Mouse (Mus musculus) heart, embryonic 14.5 days (tissue): ENCODE results near the gene Cct3. TPM values are rescaled to one million over a fixed set of nuclear protein-coding genes. Genes with fewer than 3 reads are reported as not detected.

ENCODE experiments used
- polyA plus RNA-seq: library from polyadenylated mRNA; unstranded; fragments of >200 nt; fragmentation: Nextera tagmentation; extraction: Ambion mirVana; gene quantifications from 2 replicates; pipeline ENCODE4 v1.2.1, GENCODE M21; 2014

Cct3 gene
- polyA plus RNA-seq, 1 experiment from 2014 or later = 393 TPM

Other genes starting within 250 kb of the Cct3 start
- 161 and 168 TPM in 2 replicates for gene Naxe, start 238.6 kb upstream of the Cct3 start, polyA plus RNA-seq
- gene Ttc24, start 218.8 kb upstream of the Cct3 start, polyA plus RNA-seq = not detected in 2 replicates
- gene Iqgap3, start 215.1 kb upstream of the Cct3 start, polyA plus RNA-seq = 22.8 and 26.4 TPM in 2 replicates
- 52.1 and 52.7 TPM in 2 replicates for gene Mef2d, start 154.7 kb upstream of the Cct3 start, polyA plus RNA-seq
- gene Rhbg, start 42.4 kb upstream of the Cct3 start, polyA plus RNA-seq = not detected in 2 replicates
- gene Gm38392, start 9.9 kb upstream of the Cct3 start, polyA plus RNA-seq = 0.23 TPM in 1 of 2 replicates, not detected in the other
- gene Tsacc, start 117 bp upstream of the Cct3 start, polyA plus RNA-seq = 12.2 and 14.4 TPM in 2 replicates
- gene Glmp, start 27.9 kb downstream of the Cct3 start, polyA plus RNA-seq = 98.1 and 126 TPM in 2 replicates
- gene Tmem79, start 39.0 kb downstream of the Cct3 start, polyA plus RNA-seq = 1.1 TPM in 2 replicates
- gene Smg5, start 39.1 kb downstream of the Cct3 start, polyA plus RNA-seq = 30.9 and 34.3 TPM in 2 replicates
- gene Paqr6, start 67.5 kb downstream of the Cct3 start, polyA plus RNA-seq = 3.0 and 3.3 TPM in 2 replicates
- gene Bglap3, start 75.6 kb downstream of the Cct3 start, polyA plus RNA-seq = not detected in 2 replicates
- gene Bglap2, start 81.6 kb downstream of the Cct3 start, polyA plus RNA-seq = not detected in 2 replicates
- gene Bglap, start 87.3 kb downstream of the Cct3 start, polyA plus RNA-seq = not detected in 2 replicates
- gene Pmf1, start 113.2 kb downstream of the Cct3 start, polyA plus RNA-seq = 94.3 and 95.5 TPM in 2 replicates
- 12.3 and 14.3 TPM in 2 replicates for gene Slc25a44, start 128.0 kb downstream of the Cct3 start, polyA plus RNA-seq
- 0.94 and 1.4 TPM in 2 replicates for gene Sema4a, start 164.1 kb downstream of the Cct3 start, polyA plus RNA-seq
- gene Lmna, start 212.8 kb downstream of the Cct3 start, polyA plus RNA-seq = 76.7 and 84.1 TPM in 2 replicates
- gene Mex3a, start 235.3 kb downstream of the Cct3 start, polyA plus RNA-seq = 9.0 and 11.0 TPM in 2 replicates